Mouse (Mus musculus): ENCODE measurements around the gene Them5.

DNA sequence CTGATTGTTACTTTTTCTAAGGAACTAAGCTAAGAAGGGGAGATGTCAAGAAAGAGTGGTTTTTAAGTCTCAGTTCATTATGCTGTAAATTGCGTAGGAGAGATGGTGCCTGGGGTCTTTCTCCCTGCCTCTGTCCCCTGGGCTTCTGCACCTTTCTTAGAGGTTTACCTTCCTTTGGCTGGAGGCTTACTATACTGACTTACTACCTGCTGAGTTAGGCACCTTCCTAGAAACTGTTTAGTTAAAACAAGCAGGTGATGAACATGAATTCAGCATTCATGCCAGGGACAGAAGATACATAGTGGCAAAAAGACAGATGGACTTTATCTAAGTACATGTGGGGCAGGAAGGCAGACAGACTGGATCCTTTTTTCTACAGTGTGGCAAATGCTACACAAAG, 54.4 kb downstream of the Them5 start:
- TF ChIP-seq CTCF (IDR thresholded peaks at IDR 0.05): no peak
- no peak for TF ChIP-seq POLR2A (IDR thresholded peaks at IDR 0.05; ENCODE audit: insufficient read depth, low read depth, low read length)
- TF ChIP-seq EP300 (IDR thresholded peaks at IDR 0.05; ENCODE audit: insufficient read depth, low read depth, low read length): no peak
